Mouse (Mus musculus): ENCODE results near the gene Uts2.
A peak's percentile ranks its signal among the peaks of the same experiment; 100 is the strongest.
"Not testable (repeated sequence)": the region's sequence is repeated elsewhere in the genome, so short reads cannot be mapped to it uniquely, and the experiment has no call there.

Gene Uts2

GRCm38 (mm10) chr4:151017356-151017755 lies 20.5 kb downstream of the Uts2 start:
- not testable (repeated sequence) for DNase-seq

DNA sequence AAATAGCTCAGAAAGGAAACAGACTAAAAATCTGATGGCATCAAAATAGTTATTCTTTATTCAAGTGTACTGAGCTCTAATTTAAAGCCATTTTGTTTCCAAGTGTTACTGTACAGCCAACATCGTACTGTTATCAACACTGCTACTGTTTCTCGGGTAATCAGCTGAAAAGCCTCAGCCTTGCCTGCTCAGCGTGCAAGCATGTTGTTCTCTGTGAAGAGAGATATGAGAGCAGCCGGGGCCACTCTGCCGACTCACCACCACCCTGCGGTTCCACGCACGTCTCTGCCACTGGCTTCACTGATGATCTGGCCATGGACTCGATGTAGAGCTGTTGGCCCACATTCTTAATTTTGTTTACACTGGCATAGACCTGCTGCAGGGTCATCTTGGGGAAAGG lies 27.3 kb downstream of the Uts2 start:
- no peak for DNase-seq

DNA sequence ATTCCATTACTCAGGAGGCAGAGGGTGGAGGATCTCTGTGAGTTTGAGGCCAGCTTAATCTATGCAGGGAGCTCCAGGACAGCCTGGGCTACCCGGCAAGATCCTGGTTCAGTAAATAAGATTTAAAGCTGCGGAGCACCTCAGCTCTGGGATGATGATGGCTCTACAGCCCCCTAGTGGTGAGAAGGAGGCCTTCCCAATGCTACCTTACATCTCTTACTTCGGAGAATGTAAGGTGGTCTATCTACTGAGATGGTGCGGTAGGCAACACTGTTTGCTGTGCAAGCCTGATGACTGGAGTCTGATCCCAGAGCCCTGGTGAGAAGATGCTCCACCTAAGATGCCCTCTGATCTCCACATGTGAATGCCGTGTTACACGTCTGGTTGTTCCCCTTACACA lies 30.1 kb downstream of the Uts2 start:
- no peak for DNase-seq

- DNase-seq, result no peak
Measured at GRCm38 (mm10) chr4:151036521-151036920, 39.6 kb downstream of the Uts2 start.

DNA sequence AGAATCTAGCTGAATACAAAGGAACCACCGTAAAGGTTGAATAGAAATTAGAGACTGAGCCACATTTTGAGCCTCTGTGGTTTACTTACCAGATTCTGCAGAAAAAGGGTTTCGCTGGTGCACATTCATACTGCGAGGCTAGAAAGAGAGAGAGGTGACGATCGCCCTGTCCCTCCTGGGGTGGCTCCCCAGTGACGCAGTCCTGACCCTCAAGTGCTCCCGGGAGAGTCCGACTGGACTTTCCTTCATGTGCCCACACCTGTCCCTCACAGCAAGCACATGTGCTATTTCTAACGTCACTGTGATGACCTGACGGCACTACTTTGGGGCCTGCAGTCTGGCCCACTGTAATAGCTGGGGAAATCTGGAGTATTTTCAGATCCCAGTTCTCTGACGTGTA lies 40.9 kb downstream of the Uts2 start:
- no peak for DNase-seq

GRCm38 (mm10) chr4:151041506-151041905 lies 44.6 kb downstream of the Uts2 start:
- no peak for DNase-seq

- DNase-seq, result peak; percentile 47
Measured at GRCm38 (mm10) chr4:151043281-151043680, 46.4 kb downstream of the Uts2 start.

- DNase-seq, result peak; percentile 99
Measured at GRCm38 (mm10) chr4:151044037-151044943, 47.4 kb downstream of the Uts2 start, which contains the start of gene Per3. Per3 (minus strand) TSS chr4:151044665.

- DNase-seq, result peak; percentile 77
Measured at GRCm38 (mm10) chr4:151044944-151045570, 48.2 kb downstream of the Uts2 start.

DNA sequence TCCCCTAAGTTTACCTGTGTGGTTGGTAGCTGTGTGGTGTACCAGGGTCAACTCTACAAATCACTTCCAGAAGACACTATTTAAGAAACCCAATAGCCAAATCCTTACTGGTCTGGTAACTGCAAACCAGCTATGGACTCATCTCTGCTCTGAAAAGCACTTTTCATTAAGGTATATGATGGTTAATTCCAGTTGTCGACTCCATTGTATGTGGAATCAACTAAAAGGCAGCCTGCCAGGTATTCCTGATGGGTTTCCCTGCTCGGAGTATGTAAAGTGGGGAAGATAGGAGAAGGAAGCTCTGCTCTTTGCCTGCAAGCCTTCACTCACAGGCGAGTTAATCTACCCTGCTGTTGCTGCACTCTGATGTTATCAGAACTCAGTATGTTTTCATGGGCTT lies 49.6 kb downstream of the Uts2 start:
- no peak for DNase-seq

GRCm38 (mm10) chr4:151051162-151051561 lies 54.3 kb downstream of the Uts2 start:
- no peak for DNase-seq
